Mouse (Mus musculus): ENCODE results near the gene Drc1. TPM values are rescaled to one million over a fixed set of nuclear protein-coding genes. Genes with fewer than 3 reads are reported as not detected.

Gene Drc1
- polyA plus RNA-seq, 1 experiment from 2014 or later, result not detected

DNA sequence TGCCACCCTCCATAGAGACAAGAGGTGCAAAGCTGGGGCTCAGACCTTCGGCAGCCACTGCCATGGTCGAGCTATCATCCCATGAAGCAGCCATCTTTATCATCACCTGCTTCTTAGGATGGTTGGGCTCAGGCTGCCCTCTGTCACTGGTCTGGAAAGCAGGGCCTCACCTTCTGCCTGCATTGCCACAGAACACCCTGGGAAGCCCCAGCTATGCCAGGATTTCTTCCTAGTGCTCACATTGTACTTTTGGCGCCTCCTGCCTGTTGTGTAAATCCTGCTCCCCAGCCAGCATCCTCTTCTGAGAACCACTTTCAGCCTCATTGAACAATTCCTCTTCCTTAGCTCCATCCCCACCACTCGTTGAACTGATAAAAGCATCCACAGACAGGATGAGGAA, 134.7 kb downstream of the Drc1 start:
- Histone ChIP-seq H3K9me3 (ENCODE audit: control insufficient read depth, low read length) (no peaks in the 10 kb centered on the region), H3K4me1 (ENCODE audit: control insufficient read depth in 2 of 2, insufficient read depth in 2 of 2, low read length in 2 of 2) (0 out of 4 replicates have a peak, but pooled peaks cover 0 to 3% of the 10 kb centered on the region in 2 experiments), H3K27me3 (ENCODE audit: control insufficient read depth, insufficient read depth, low read length) (no peaks in the 10 kb centered on the region; the same call in 1 of the 2 replicates), H3K4me2 (ENCODE audit: low read length) (no peak overlapping the region), H3K36me3 (ENCODE audit: control insufficient read depth, insufficient read depth, low read length) (no peaks in the 10 kb centered on the region), H3K9ac (ENCODE audit: low read length) (no peak overlapping the region), H3K27ac (replicated peaks in 1 of 2; ENCODE audit: control insufficient read depth in 1 of 2, insufficient read depth in 1 of 2, low read depth in 2 of 2, low read length in 2 of 2) (no peak overlapping the region), H3K4me3 (ENCODE audit: control insufficient read depth in 1 of 2, insufficient read depth in 1 of 2, low read depth in 1 of 2, low read length in 2 of 2) (no peak overlapping the region)
- WGBS, result 65% methylated on average over 4 of the region's 4 CpGs
- no peak for ATAC-seq (ENCODE audit: insufficient number of reproducible peaks, insufficient read depth, low FRiP score, low read depth)

Other genes starting within 250 kb of the Drc1 start
- 91.7 and 101 TPM in 2 replicates for gene Tyms, start 207.8 kb upstream of the Drc1 start, polyA plus RNA-seq (2014; fragmentation: Nextera tagmentation; extraction: Ambion mirVana)
- 0.26 and 0.30 TPM in 2 replicates for gene Garem2, start 176.2 kb upstream of the Drc1 start, polyA plus RNA-seq (2014; fragmentation: Nextera tagmentation; extraction: Ambion mirVana)
- not detected in 2 replicates for gene 3110082J24Rik, start 175.3 kb upstream of the Drc1 start, polyA plus RNA-seq (2014; fragmentation: Nextera tagmentation; extraction: Ambion mirVana)
- 223 and 246 TPM in 2 replicates for gene Hadha, start 126.2 kb upstream of the Drc1 start, polyA plus RNA-seq (2014; fragmentation: Nextera tagmentation; extraction: Ambion mirVana)
- 421 and 422 TPM in 2 replicates for gene Hadhb, start 126.1 kb upstream of the Drc1 start, polyA plus RNA-seq (2014; fragmentation: Nextera tagmentation; extraction: Ambion mirVana)
- 0.45 and 0.86 TPM in 2 replicates for gene Adgrf3, start 75.7 kb upstream of the Drc1 start, polyA plus RNA-seq (2014; fragmentation: Nextera tagmentation; extraction: Ambion mirVana)
- 18.1 and 18.7 TPM in 2 replicates for gene Selenoi, start 48.8 kb upstream of the Drc1 start, polyA plus RNA-seq (2014; fragmentation: Nextera tagmentation; extraction: Ambion mirVana)
- 0.04 and 0.19 TPM in 2 replicates for gene Otof, start 180.5 kb downstream of the Drc1 start, polyA plus RNA-seq (2014; fragmentation: Nextera tagmentation; extraction: Ambion mirVana)
- not detected in 2 replicates for gene 1700001C02Rik, start 184.7 kb downstream of the Drc1 start, polyA plus RNA-seq (2014; fragmentation: Nextera tagmentation; extraction: Ambion mirVana)